Mouse (Mus musculus) gastrocnemius, adult 2 months (tissue): ENCODE data around the gene Mrpl23. TPM values are rescaled to one million over a fixed set of nuclear protein-coding genes. Genes with fewer than 3 reads are reported as not detected.

Source experiments
- DNase-seq: peaks from one replicate; pipeline ENCODE4 v3.0.0; 2022
- H3K27ac ChIP-seq: fragments of 200-600 bp; 2 replicates; pipeline ENCODE4 v1.8.1; 2022; ENCODE audit warnings: mild to moderate bottlenecking
- H3K4me3 ChIP-seq: fragments of 200-600 bp; 2 replicates; pipeline ENCODE4 v1.8.1; 2022; ENCODE audit warnings: mild to moderate bottlenecking, moderate library complexity
- CTCF ChIP-seq: fragments of 200-600 bp; IDR thresholded peaks from 2 replicates; pipeline ENCODE4 v1.8.1; 2022; ENCODE audit warnings: antibody characterized with exemption, mild to moderate bottlenecking, moderate library complexity
- intact Hi-C: fragments of 180-260 bp; cut with DNase I; formaldehyde crosslinking; loops from one replicate; pipeline ENCODE4 v1.15.1; 2025
- total RNA-seq, 2 experiments: library from RNA; stranded (reverse); gene quantifications; 2 replicates each; pipeline ENCODE4 v1.2.3; 2021

The Mrpl23 gene
- total RNA-seq, 2 experiments from 2014 or later, result 0.89 to 1.4 TPM

GRCm38 (mm10) chr7:142557696-142558095 is 25.2 kb downstream of the Mrpl23 start:
- Histone ChIP-seq H3K27ac (peak overlapping the region; percentile 99), H3K4me3 (peak overlapping the region; percentile 88)
- no peak for TF ChIP-seq CTCF
- DNase-seq, result no peak
- intact Hi-C loops, result loop anchor here (2.0 kb wide), 1 partner anchor 41 kb away; no protein-coding TSS in a partner anchor

- H3K4me3 ChIP-seq, result peak overlapping the region; percentile 88
- intact Hi-C loops, result loop anchor here (2.0 kb wide), 1 partner anchor 40 kb away; no protein-coding TSS in a partner anchor
- peak; percentile 94 for DNase-seq
Measured at GRCm38 (mm10) chr7:142558511-142559146, 26.1 kb downstream of the Mrpl23 start.

GRCm38 (mm10) chr7:142559651-142560175 is 27.2 kb downstream of the Mrpl23 start:
- no peak for TF ChIP-seq CTCF
- intact Hi-C loops, result loop anchor here (2.0 kb wide), 1 partner anchor 39 kb away; no protein-coding TSS in a partner anchor
- H3K4me3 ChIP-seq, result peak overlapping the region; percentile 88
- DNase-seq, result no peak
- peak overlapping the region; percentile 99 for H3K27ac ChIP-seq

More at GRCm38 (mm10) chr7:142558511-142559146, 26.1 kb downstream of the Mrpl23 start:
- TF ChIP-seq CTCF, result no peak
- peak overlapping the region; percentile 99 for H3K27ac ChIP-seq

- Histone ChIP-seq H3K27ac (peak overlapping the region; percentile 43), H3K4me3 (no peak overlapping the region)
- TF ChIP-seq CTCF, result no peak
- intact Hi-C loops, result no loop called here
- no peak for DNase-seq
Measured at GRCm38 (mm10) chr7:142560942-142561855, 28.7 kb downstream of the Mrpl23 start.

- Histone ChIP-seq H3K27ac (peak overlapping the region; percentile 43; the same call in 1 of the 2 replicates), H3K4me3 (no peak overlapping the region)
Measured at GRCm38 (mm10) chr7:142561856-142562404, 29.4 kb downstream of the Mrpl23 start.

GRCm38 (mm10) chr7:142563168-142563567 is 30.7 kb downstream of the Mrpl23 start:
- no peak for DNase-seq
- no peak for TF ChIP-seq CTCF
- intact Hi-C loops, result no loop called here

More at GRCm38 (mm10) chr7:142561856-142562404, 29.4 kb downstream of the Mrpl23 start:
- intact Hi-C loops, result no loop called here
- no peak for TF ChIP-seq CTCF
- DNase-seq, result no peak

GRCm38 (mm10) chr7:142564955-142565643 is 32.6 kb downstream of the Mrpl23 start:
- H3K27ac ChIP-seq, result peak overlapping the region; percentile 86
- H3K4me3 ChIP-seq, result no peak overlapping the region

More at GRCm38 (mm10) chr7:142563168-142563567, 30.7 kb downstream of the Mrpl23 start:
- H3K27ac ChIP-seq, result peak overlapping the region; percentile 8
- no peak overlapping the region for H3K4me3 ChIP-seq

GRCm38 (mm10) chr7:142566512-142566911 is 34.0 kb downstream of the Mrpl23 start:
- TF ChIP-seq CTCF, result no peak
- Histone ChIP-seq H3K27ac (peak overlapping the region; percentile 86), H3K4me3 (no peak overlapping the region)
- intact Hi-C loops, result no loop called here
- DNase-seq, result peak; percentile 31

More at GRCm38 (mm10) chr7:142564955-142565643, 32.6 kb downstream of the Mrpl23 start:
- TF ChIP-seq CTCF, result no peak
- intact Hi-C loops, result no loop called here
- DNase-seq, result peak; percentile 22

GRCm38 (mm10) chr7:142568985-142569384 is 36.5 kb downstream of the Mrpl23 start:
- DNase-seq, result no peak
- peak overlapping the region; percentile 86; the same call in 1 of the 2 replicates for H3K27ac ChIP-seq
- no peak overlapping the region for H3K4me3 ChIP-seq
- intact Hi-C loops, result no loop called here
- no peak for TF ChIP-seq CTCF

- no peak for TF ChIP-seq CTCF
- intact Hi-C loops, result loop anchor here (2.0 kb wide), 1 partner anchor 22 kb away; no protein-coding TSS in a partner anchor
- Histone ChIP-seq H3K4me3 (no peak overlapping the region), H3K27ac (no peak overlapping the region)
- DNase-seq, result no peak
Measured at GRCm38 (mm10) chr7:142570565-142570964, 38.1 kb downstream of the Mrpl23 start.

- Histone ChIP-seq H3K27ac (no peak overlapping the region), H3K4me3 (no peak overlapping the region)
- TF ChIP-seq CTCF, result no peak
- no peak for DNase-seq
- intact Hi-C loops, result loop anchor here (2.0 kb wide), 1 partner anchor 21 kb away; no protein-coding TSS in a partner anchor
Measured at GRCm38 (mm10) chr7:142571458-142572220, 39.2 kb downstream of the Mrpl23 start.
